Mouse (Mus musculus): Measurements from ENCODE around the gene Pde4c. TPM values are rescaled to one million over a fixed set of nuclear protein-coding genes. Genes with fewer than 3 reads are reported as not detected.

Gene Pde4c
- total and polyA plus RNA-seq, 3 experiments: 0.65 to 3.0 TPM; not detected in 1

DNA sequence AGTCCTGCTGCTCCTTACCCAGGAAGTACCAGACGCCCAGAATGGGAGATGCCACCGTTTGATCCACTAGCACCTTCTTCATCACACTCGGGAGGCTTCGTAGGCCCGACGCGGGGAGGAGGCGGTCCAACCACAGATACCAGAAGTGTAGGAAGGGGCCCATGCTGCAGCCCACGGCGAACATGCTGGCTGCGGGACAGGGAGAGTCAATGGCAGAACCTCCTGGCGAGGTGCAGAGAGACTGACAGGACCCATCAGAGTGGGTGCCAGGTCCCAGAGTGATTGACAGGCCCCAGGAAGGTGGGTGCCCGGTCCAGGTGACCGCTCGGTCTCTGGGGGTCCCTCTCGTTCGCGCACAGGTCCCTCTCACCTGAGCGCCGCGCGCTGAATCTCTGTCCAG lies 36.8 kb downstream of the Pde4c start:
- H3K9me3 ChIP-seq (replicated peaks; ENCODE audit: insufficient read depth, low read length): no peaks in the 10 kb centered on the region
- peaks cover 12 to 35% of the 10 kb centered on the region in 2 experiments for H3K4me1 ChIP-seq (ENCODE audit: control insufficient read depth in 1 of 2, insufficient read depth in 2 of 2, low read length in 2 of 2)
- no peaks in the 10 kb centered on the region for H3K27me3 ChIP-seq (ENCODE audit: control insufficient read depth in 1 of 2, insufficient read depth in 2 of 2, low read length in 2 of 2)
- H3K27ac ChIP-seq (ENCODE audit: control insufficient read depth, low read depth, low read length): peak overlapping the region; percentile 36
- H3K4me3 ChIP-seq (ENCODE audit: control insufficient read depth in 1 of 2, insufficient read depth in 1 of 2, low read depth in 2 of 2, low read length in 2 of 2): peak overlapping the region; percentile 61 to 74
- H3K36me3 ChIP-seq (ENCODE audit: control insufficient read depth in 1 of 2, insufficient read depth in 2 of 2, low read length in 2 of 2): peaks cover 0 to 23% of the 10 kb centered on the region in 2 experiments; a peak in 2 of 4 replicates
- TF ChIP-seq TCF12 (IDR thresholded peaks at IDR 0.05; ENCODE audit: low read depth, low read length) (no peak), RCOR1 (IDR thresholded peaks at IDR 0.05; ENCODE audit: low read depth, low read length) (no peak), USF2 (IDR thresholded peaks at IDR 0.05; ENCODE audit: borderline replicate concordance in 1 of 2, insufficient read depth in 1 of 2, low read depth in 1 of 2, low read length in 2 of 2) (no peak), MAX (IDR thresholded peaks at IDR 0.05; ENCODE audit: low read length) (0 out of 2 replicates have a peak, but pooled peaks have one; percentile 10), ELF1 (IDR thresholded peaks at IDR 0.05; ENCODE audit: low read depth, low read length) (0 out of 2 replicates have a peak, but pooled peaks have one; percentile 2), EP300 (IDR thresholded peaks at IDR 0.05; ENCODE audit: low read depth in 1 of 2, low read length in 2 of 2) (no peak)
- H3K9ac ChIP-seq (ENCODE audit: control insufficient read depth, low read depth, low read length, poor library complexity, severe bottlenecking): peak overlapping the region; percentile 81
- peaks cover 11% of the 10 kb centered on the region for H3K79me2 ChIP-seq (ENCODE audit: control insufficient read depth, insufficient read depth, low read length, poor library complexity)
- peak; percentile 68 for DNase-seq (ENCODE audit: low read depth, low spot score)

DNA sequence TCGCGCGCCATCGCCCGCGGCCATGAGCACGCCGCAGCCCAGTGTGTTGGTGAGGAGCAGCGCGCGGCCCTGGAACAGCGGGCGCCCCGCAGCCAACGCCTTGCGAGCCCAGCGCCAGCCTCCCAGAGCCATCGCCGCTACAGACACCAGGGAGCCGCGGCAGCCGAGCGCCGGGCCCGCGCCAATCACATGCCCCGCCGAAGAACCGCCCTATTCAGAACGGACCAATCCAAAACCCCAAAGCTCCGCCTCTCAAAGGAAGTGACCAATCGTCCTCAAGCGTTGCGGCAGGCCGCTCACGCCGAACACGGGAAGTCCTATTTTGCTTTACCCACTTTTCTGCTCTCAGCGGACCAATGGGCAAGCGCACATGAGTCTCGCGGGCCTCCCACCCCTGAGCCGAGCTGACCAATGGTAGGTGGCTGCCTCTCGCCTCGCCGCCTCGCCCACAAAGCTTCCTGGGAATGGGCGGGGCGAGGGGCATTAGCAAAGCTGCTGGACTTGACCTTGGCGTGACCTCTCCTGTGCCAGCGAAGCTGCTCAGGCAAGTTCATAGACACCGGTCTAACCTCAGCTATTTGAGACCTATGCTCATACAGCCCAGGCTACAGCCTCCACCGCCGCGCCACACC lies 37.4 kb downstream of the Pde4c start, which contains the start of gene Mpv17l2:
Gene Mpv17l2 (minus strand): TSS at position 172 of the 632 bp plus-strand sequence.
- peak within 1 kb of the TSS; percentile 66 to 74 for H3K4me3 ChIP-seq (ENCODE audit: control insufficient read depth in 1 of 2, insufficient read depth in 1 of 2, low read depth in 2 of 2, low read length in 2 of 2)
- H3K79me2 ChIP-seq (ENCODE audit: control insufficient read depth, insufficient read depth, low read length, poor library complexity): peaks cover 11% of the 10 kb centered on the region
- H3K4me1 ChIP-seq (ENCODE audit: control insufficient read depth in 1 of 2, insufficient read depth in 2 of 2, low read length in 2 of 2): peaks cover 12 to 34% of the 10 kb centered on the region in 2 experiments
- TF ChIP-seq GATA1 (IDR thresholded peaks at IDR 0.05; ENCODE audit: low read depth, low read length): no peak
- TF ChIP-seq CHD1 (IDR thresholded peaks at IDR 0.05; ENCODE audit: low read depth, low read length): no peak
- TF ChIP-seq NRF1 (IDR thresholded peaks at IDR 0.05; ENCODE audit: insufficient read depth, low read depth, low read length, poor library complexity, severe bottlenecking): peak; percentile 52; the same call in 1 of the 2 replicates
- peak; percentile 4; the same call in 1 of the 2 replicates for TF ChIP-seq POLR2AphosphoS2 (IDR thresholded peaks at IDR 0.05; ENCODE audit: low read length)
- peak; percentile 95 for TF ChIP-seq ELF1 (IDR thresholded peaks at IDR 0.05; ENCODE audit: low read depth, low read length)
- TF ChIP-seq NELFE (IDR thresholded peaks at IDR 0.05; ENCODE audit: low read depth, low read length): peak; percentile 59
- no peak for TF ChIP-seq ZC3H11A (IDR thresholded peaks at IDR 0.05; ENCODE audit: low read depth, low read length)
- TF ChIP-seq MYC (IDR thresholded peaks at IDR 0.05; ENCODE audit: low read depth, low read length): no peak
- TF ChIP-seq SIN3A (IDR thresholded peaks at IDR 0.05; ENCODE audit: low read length): peak; percentile 33
- TF ChIP-seq USF1 (IDR thresholded peaks at IDR 0.05; ENCODE audit: low read depth, low read length): peak; percentile 82
- no peak for TF ChIP-seq MAZ (IDR thresholded peaks at IDR 0.05; ENCODE audit: low read depth, low read length)
- TF ChIP-seq TCF12 (IDR thresholded peaks at IDR 0.05; ENCODE audit: low read depth, low read length): peak; percentile 26; the same call in 1 of the 2 replicates
- no peak for TF ChIP-seq MYB (IDR thresholded peaks at IDR 0.05; ENCODE audit: low read depth, low read length)
- peak; percentile 84 for TF ChIP-seq HCFC1 (IDR thresholded peaks at IDR 0.05; ENCODE audit: low read depth, low read length)
- no peak for TF ChIP-seq ZNF384 (IDR thresholded peaks at IDR 0.05; ENCODE audit: low read depth, low read length)
- peak; percentile 75 to 77; a peak in 3 of 4 replicates for TF ChIP-seq POLR2A (IDR thresholded peaks at IDR 0.05; ENCODE audit: control insufficient read depth in 1 of 2, insufficient read depth in 1 of 2, low read depth in 1 of 2, low read length in 2 of 2, poor library complexity in 1 of 2)
- no peak for TF ChIP-seq CTCF (IDR thresholded peaks at IDR 0.05 in 2 of 3, conservative IDR thresholded peaks at IDR 0.05 in 1 of 3; ENCODE audit: control insufficient read depth in 1 of 3, insufficient read depth in 1 of 3, low read depth in 2 of 3, low read length in 3 of 3, poor library complexity in 1 of 3, severe bottlenecking in 1 of 3)
- TF ChIP-seq ZKSCAN1 (IDR thresholded peaks at IDR 0.05; ENCODE audit: low read depth, low read length): no peak
- peak; percentile 32; the same call in 1 of the 2 replicates for TF ChIP-seq MXI1 (IDR thresholded peaks at IDR 0.05; ENCODE audit: low read depth, low read length)
- TF ChIP-seq JUND (IDR thresholded peaks at IDR 0.05; ENCODE audit: low read depth, low read length): no peak
- no peak for TF ChIP-seq POLR2AphosphoS5 (IDR thresholded peaks at IDR 0.05; ENCODE audit: borderline replicate concordance, low read depth, low read length)
- peak; percentile 80 for TF ChIP-seq CHD2 (IDR thresholded peaks at IDR 0.05; ENCODE audit: low read length)
- TF ChIP-seq TBP (IDR thresholded peaks at IDR 0.05; ENCODE audit: low read depth, low read length): peak; percentile 62; the same call in 1 of the 2 replicates
- no peak for TF ChIP-seq ZMIZ1 (IDR thresholded peaks at IDR 0.05; ENCODE audit: low read depth, low read length)
- DNase-seq (ENCODE audit: low read depth, low spot score): peak; percentile 99
- H3K36me3 ChIP-seq (ENCODE audit: control insufficient read depth in 1 of 2, insufficient read depth in 2 of 2, low read length in 2 of 2): peaks cover 0 to 23% of the 10 kb centered on the region in 2 experiments; a peak in 2 of 4 replicates
- no peaks in the 10 kb centered on the region for H3K27me3 ChIP-seq (ENCODE audit: control insufficient read depth in 1 of 2, insufficient read depth in 2 of 2, low read length in 2 of 2)
- H3K9me3 ChIP-seq (replicated peaks; ENCODE audit: insufficient read depth, low read length): no peaks in the 10 kb centered on the region
- H3K27ac ChIP-seq (ENCODE audit: control insufficient read depth, low read depth, low read length): peak within 1 kb of the TSS; percentile 83
- peak within 1 kb of the TSS; percentile 83 for H3K9ac ChIP-seq (ENCODE audit: control insufficient read depth, low read depth, low read length, poor library complexity, severe bottlenecking)
